Mouse (Mus musculus) heart, adult 2 months (tissue): ENCODE results near the gene Pik3ca. TPM values are rescaled to one million over a fixed set of nuclear protein-coding genes. Genes with fewer than 3 reads are reported as not detected.

Experiments
- DNase-seq, 2 experiments: peaks; one replicate each; pipeline ENCODE4 v3.0.0; 2021
- H3K27ac ChIP-seq: fragments of 200-600 bp; 2 replicates; pipeline ENCODE4 v1.8.1; 2022
- H3K27me3 ChIP-seq: fragments of 200-500 bp; 2 replicates; pipeline ENCODE4 v1.6.1; 2012; ENCODE audit warnings: mild to moderate bottlenecking, low read length, inconsistent platforms, mixed read lengths; ENCODE audit not compliant: control insufficient read depth, insufficient read depth
- H3K36me3 ChIP-seq: fragments of 200-500 bp; 2 replicates; pipeline ENCODE4 v1.6.1; 2012; ENCODE audit warnings: low read length, inconsistent platforms; ENCODE audit not compliant: control insufficient read depth, insufficient read depth
- H3K4me1 ChIP-seq: fragments of 200-500 bp; 2 replicates; pipeline ENCODE4 v1.6.1; 2011; ENCODE audit warnings: low read length; ENCODE audit not compliant: control insufficient read depth, insufficient read depth
- H3K4me3 ChIP-seq: fragments of 200-600 bp; 2 replicates; pipeline ENCODE4 v1.8.1; 2022
- H3K79me2 ChIP-seq: fragments of 200-500 bp; replicated peaks from 2 replicates; pipeline ENCODE4 v1.6.1; 2012; ENCODE audit warnings: mild to moderate bottlenecking, inconsistent platforms, low read length, moderate library complexity, mixed read lengths; ENCODE audit not compliant: control insufficient read depth, insufficient read depth
- H3K9ac ChIP-seq: fragments of 200-500 bp; 2 replicates; pipeline ENCODE4 v1.6.1; 2012; ENCODE audit warnings: low read depth, mild to moderate bottlenecking, control low read depth, inconsistent platforms, low read length, mixed read lengths
- CTCF ChIP-seq: fragments of 200-600 bp; IDR thresholded peaks from 2 replicates; pipeline ENCODE4 v1.8.1; 2022; ENCODE audit warnings: antibody characterized with exemption, mild to moderate bottlenecking, moderate library complexity
- EP300 ChIP-seq: fragments of 200-500 bp; IDR thresholded peaks from 2 replicates; pipeline ENCODE4 v1.6.1; 2011; ENCODE audit warnings: low read depth, low read length, control low read depth; ENCODE audit not compliant: insufficient read depth
- POLR2A ChIP-seq: fragments of 200-500 bp; IDR thresholded peaks from 2 replicates; pipeline ENCODE4 v1.6.1; 2011; ENCODE audit warnings: mild to moderate bottlenecking, low read depth, low read length, control low read depth; ENCODE audit not compliant: insufficient read depth
- WGBS: fragments of 180-500 bp; shearing (Covaris S2); methylation state at CpG from one replicate; pipeline ENCODE4 v1.1.7; 2018; 5-methylcytosine and 5-hydroxymethylcytosine counted together
- intact Hi-C: fragments of 180-260 bp; cut with DNase I; formaldehyde crosslinking; loops from one replicate; pipeline ENCODE4 v1.15.1; 2025
- polyA plus RNA-seq: library from polyadenylated mRNA; depleted of rRNA; stranded (reverse); fragments of >200 nt; gene quantifications from 2 replicates; pipeline ENCODE4 v1.2.3, GENCODE M21; 2012
- total RNA-seq, 2 experiments: library from RNA; stranded (reverse); gene quantifications; 2 replicates each; pipeline ENCODE4 v1.2.3; 2021

The Pik3ca gene
- total and polyA plus RNA-seq, 3 experiments = 6.5 to 48.5 (median 43.5) TPM

DNA sequence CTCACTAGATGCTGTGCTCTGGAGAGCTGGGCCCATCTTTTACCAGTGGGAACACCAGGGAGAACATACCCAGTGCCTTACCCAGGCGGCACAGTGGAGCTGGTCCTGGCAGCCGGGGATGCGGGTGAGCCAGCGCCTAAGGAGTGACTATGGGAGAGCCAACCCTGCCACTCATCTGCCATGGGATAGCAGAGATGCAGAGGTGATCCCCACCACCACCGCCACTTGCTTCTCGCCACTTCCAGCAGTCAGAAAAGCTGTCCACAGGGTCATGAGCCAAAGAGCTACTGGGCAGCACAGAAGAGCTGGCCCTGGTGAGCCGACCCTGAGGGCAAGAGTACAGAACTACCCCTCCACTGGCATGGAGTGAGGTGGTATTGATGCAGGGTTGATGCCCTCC lies 82.5 kb downstream of the Pik3ca start:
- DNase-seq = no peak
- Histone ChIP-seq H3K27me3 (no peaks in the 10 kb centered on the region), H3K4me3 (no peak overlapping the region), H3K27ac (no peak overlapping the region), H3K4me1 (no peaks in the 10 kb centered on the region), H3K36me3 (no peaks in the 10 kb centered on the region), H3K9ac (no peak overlapping the region), H3K79me2 (no peaks in the 10 kb centered on the region)
- intact Hi-C loops = no loop called here
- WGBS = 84% methylated on average over 7 of the region's 7 CpGs
- TF ChIP-seq EP300 (no peak), CTCF (no peak)

DNA sequence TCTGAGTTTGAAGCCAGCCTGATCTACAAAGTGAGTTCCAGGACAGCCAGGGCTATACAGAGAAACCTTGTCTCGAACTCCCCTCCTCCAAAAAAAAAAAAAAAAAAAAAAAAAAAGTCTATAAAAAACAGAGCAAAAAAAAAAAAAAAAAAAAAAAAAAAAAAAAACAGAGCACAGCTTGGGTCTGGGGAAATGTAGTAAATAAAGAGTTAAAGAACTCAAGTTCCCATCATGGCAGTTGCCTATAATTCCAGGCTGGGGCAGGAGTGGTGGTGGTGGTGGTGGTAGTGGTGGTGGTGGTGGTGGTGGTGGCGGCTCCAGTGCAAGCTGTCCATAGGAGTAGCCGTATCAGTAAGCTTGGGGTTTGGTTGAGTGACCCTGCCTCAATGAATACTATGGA lies 85.6 kb downstream of the Pik3ca start:
- Histone ChIP-seq H3K36me3 (no peaks in the 10 kb centered on the region), H3K9ac (no peak overlapping the region), H3K79me2 (no peaks in the 10 kb centered on the region), H3K4me1 (no peaks in the 10 kb centered on the region), H3K27ac (no peak overlapping the region), H3K4me3 (no peak overlapping the region), H3K27me3 (no peaks in the 10 kb centered on the region)
- intact Hi-C loops = no loop called here
- DNase-seq = no peak
- WGBS = 78% methylated on average over 3 of the region's 3 CpGs
- TF ChIP-seq CTCF (no peak), POLR2A (no peak), EP300 (no peak)

DNA sequence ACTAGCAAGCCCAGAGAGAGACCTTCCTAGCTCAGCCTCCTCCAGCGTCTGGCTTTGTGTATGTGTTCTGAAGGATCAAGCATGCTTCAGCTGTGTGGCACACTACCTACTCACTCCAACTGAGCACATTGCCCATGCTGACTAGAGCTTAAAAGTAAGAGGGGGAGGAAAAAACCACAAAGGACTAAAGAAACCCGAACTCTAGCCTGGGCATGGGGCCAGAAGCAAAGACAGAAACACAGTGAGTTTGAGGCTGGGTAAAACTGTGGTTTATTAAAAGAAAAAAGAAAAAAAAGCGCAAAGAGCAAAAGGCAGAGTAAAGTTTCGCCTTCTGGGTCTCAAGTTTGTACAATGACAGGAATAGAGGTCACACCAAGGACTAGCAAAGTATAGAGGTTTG lies 89.1 kb downstream of the Pik3ca start:
- H3K36me3 ChIP-seq = no peaks in the 10 kb centered on the region
- no peaks in the 10 kb centered on the region for H3K4me1 ChIP-seq
- H3K4me3 ChIP-seq = no peak overlapping the region
- TF ChIP-seq EP300 = no peak
- no peak for TF ChIP-seq POLR2A
- no peak for TF ChIP-seq CTCF
- no peak overlapping the region for H3K9ac ChIP-seq
- no peak overlapping the region for H3K27ac ChIP-seq
- H3K27me3 ChIP-seq = no peaks in the 10 kb centered on the region
- intact Hi-C loops = no loop called here
- WGBS = 67% methylated on average over 4 of the region's 4 CpGs
- no peaks in the 10 kb centered on the region for H3K79me2 ChIP-seq
- DNase-seq = no peak

DNA sequence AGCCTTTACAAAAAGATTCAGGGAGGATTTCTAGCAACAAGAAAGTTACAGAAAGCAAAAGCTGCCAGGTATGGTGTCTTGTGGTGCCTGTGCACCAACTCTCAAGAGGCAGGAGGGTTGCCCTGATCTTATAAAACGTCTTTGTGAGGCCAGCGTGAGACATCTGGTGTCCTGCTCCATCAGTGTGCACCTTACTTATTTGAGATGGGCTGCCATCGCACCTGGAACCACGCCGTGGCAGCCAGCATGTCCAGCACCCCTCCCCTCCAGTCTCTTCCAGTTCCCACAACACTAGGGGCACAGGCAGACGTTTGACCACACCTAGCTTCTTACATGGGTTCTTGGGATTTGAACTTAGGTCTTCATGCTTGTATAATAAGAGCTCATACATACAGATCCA lies 90.7 kb downstream of the Pik3ca start:
- 82% methylated on average over 6 of the region's 6 CpGs for WGBS
- H3K79me2 ChIP-seq = no peaks in the 10 kb centered on the region
- intact Hi-C loops = no loop called here
- H3K27ac ChIP-seq = no peak overlapping the region
- no peaks in the 10 kb centered on the region for H3K4me1 ChIP-seq
- no peaks in the 10 kb centered on the region for H3K36me3 ChIP-seq
- no peak for DNase-seq
- H3K9ac ChIP-seq = no peak overlapping the region
- TF ChIP-seq EP300 (no peak), CTCF (no peak), POLR2A (no peak)
- H3K4me3 ChIP-seq = no peak overlapping the region
- no peaks in the 10 kb centered on the region for H3K27me3 ChIP-seq

DNA sequence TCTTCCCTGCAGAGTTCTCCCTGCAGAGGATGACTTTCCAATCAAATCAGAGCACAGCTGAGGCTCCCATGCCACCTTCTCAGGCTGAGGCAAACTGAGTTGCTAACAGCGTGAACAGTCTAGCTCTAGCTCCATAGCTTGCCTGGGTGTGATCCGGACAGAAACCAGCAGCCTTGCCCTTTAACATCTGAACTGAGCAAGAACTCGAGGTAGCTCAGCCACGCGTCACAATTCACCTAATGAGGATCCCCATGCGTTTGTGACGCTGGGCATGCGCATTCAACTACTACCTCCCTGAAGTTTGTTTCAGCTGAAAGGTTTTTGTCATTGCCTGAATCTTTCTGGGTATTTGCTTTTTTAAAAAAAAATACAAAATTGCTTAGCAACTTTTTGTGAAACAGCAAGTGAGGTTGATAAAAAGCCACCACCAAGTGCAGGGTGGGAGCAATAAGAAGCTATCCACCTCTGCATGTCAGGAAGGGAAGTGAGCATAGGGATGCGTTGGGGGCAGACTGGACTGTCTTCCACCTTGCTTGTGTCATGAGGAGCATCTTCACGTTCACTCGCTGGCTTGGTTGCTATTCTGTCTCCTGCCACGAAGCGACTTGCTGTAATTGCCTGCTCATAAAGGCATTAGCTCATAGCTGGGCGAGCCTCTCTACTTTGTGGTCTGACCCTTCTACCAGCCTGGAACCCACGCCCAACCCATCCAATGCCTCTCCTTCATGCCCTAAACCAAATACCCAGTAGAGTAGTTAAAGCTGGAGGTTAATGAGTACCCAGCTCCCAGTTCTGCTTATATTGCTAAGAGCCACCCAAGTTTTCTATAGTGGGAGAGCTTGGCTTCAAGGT lies 92.8 kb downstream of the Pik3ca start:
- no peaks in the 10 kb centered on the region for H3K79me2 ChIP-seq
- no peaks in the 10 kb centered on the region for H3K36me3 ChIP-seq
- intact Hi-C loops = no loop called here
- DNase-seq = peak in 1 of 2 experiments; percentile 29
- H3K4me1 ChIP-seq = no peaks in the 10 kb centered on the region
- no peak overlapping the region for H3K27ac ChIP-seq
- H3K9ac ChIP-seq = no peak overlapping the region
- no peaks in the 10 kb centered on the region for H3K27me3 ChIP-seq
- WGBS = 80% methylated on average over 15 of the region's 15 CpGs
- TF ChIP-seq CTCF (no peak), POLR2A (no peak), EP300 (no peak)
- H3K4me3 ChIP-seq = no peak overlapping the region

DNA sequence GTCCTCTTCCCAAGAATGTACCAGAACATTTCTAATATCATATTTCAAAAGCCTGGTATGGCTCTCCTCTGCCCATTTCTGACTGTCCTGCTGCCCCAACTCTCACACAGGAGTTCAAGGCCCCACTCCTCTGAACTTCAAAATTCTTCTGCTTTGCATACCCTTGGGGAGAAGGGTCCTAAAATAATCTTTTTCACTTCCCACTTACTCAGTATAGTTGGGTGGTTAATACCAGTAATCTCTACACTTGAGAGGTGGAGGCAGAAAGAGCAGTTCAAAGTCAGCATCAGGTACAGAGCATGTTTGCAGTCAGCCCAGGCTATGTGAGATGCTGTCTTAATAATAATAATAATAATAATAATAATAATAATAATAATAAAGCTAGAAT lies 93.5 kb downstream of the Pik3ca start:
- H3K4me3 ChIP-seq = no peak overlapping the region
- H3K36me3 ChIP-seq = no peaks in the 10 kb centered on the region
- no peak overlapping the region for H3K9ac ChIP-seq
- DNase-seq = no peak
- H3K4me1 ChIP-seq = no peaks in the 10 kb centered on the region
- no peak for TF ChIP-seq CTCF
- no peak for TF ChIP-seq POLR2A
- no peak for TF ChIP-seq EP300
- H3K27me3 ChIP-seq = no peaks in the 10 kb centered on the region
- intact Hi-C loops = no loop called here
- no peaks in the 10 kb centered on the region for H3K79me2 ChIP-seq
- H3K27ac ChIP-seq = no peak overlapping the region
